Mouse (Mus musculus): ENCODE data around the gene Rreb1.
"Not testable (repeated sequence)": the region's sequence is repeated elsewhere in the genome, so short reads cannot be mapped to it uniquely, and the experiment has no call there.

Rreb1 gene

DNA sequence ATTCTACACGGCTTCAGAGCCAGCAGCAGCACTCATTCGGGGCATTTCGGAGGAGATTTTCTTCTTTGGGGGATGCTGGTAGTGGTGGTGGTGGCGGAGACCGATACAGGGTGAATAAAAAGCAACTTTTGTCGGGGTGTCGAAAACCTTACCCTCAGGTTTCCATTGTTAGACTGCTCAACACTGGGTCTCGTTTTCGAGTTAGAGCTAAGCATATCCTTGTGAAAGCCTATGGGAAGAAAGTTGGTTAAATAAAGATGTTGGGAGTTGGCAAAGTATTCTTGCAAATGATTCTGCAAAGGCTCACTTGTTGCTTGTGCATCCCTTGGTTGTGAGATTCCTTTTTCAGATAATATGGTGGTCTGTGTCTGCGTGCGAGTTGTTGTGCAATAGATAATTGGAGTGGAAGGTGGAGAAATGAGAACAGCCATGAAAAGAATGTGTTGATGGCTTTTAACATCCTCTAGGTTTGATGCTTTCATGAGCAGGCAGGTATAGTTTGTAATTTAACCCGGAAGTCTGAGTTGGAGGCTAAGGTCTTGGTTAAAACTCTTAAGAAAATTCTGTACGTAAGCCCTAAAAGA is 49.9 kb downstream of the Rreb1 start:
- DNase-seq, result no peak

DNA sequence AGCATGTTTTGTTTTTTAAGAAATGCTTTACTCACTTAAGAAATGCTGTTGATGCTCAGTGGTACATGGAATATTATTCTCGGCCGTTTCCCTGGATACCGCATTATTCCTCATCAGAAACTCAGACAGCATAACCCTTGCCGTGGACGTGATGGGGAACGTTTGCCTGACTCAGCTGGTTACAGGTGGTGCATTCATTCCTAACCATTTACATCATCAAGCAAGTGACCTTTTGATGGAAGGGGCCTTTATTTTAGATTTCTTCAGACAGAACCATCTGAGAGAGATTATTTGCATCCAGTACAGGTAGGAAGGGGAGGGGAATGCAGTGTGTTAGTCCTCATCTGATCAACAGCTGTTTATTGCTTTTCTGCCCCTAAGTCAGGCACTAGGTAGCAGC is 50.7 kb downstream of the Rreb1 start:
- no peak for DNase-seq

DNA sequence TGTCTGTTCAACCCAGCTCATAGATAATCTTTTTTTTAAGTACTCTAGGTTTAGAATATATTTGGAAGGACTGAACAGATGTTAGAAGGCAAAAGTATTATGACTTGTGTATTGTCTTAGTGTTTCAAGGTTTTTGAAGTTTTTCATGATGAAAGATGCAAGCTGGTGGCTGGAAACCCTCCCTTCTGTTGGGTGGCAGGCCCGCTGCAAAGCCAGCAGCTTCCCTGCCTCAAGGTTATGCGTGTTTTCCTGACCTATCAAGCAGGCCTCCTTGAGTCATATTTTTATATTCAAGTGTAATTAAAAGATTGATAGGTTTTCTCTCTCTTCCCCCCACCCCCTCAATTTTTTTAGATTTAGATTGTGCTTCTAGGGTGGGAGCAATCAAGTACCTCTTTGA is 52.1 kb downstream of the Rreb1 start:
- DNase-seq, result no peak

DNA sequence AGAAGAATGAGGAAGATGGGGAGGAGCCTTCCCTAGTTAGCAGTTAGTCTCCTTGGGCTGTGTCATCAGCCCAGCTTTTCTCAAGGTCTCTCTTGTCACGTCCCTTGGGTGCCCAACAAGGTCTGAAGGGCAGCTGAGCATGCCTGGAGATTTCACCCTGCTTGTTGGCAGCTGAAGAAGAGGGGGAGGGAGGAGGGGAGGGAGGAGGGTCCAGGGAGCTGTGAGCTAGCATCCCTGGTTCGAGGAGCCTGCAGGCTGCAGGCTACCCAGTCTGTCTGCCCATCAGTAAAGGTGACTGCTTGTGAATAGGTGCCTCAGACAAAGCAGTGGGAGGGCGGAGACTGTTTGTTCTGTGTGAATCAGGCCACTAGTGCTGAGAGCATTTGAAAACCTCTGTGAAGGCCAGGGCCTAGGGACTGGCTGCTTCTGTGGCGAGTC is 52.7 kb downstream of the Rreb1 start:
- no peak for DNase-seq

DNA sequence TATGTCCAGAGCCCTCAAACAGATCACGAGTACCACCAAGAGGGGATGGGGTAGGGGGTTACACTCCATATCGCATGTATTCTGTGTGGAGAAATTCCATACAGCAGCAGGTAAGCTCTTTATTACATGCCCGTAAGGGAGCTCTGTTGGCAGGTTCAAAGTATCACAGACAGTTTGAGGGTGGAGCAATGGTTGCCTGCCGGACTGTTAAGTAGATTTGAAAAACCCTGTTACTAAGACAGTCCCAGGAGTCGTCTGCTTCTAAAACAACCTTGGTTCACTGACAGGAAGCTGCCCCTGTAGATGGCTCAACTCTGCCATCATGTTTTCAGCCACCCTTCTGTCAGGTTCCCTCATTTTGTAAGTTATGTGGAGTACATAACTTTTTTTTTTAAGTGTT is 54.3 kb downstream of the Rreb1 start:
- no peak for DNase-seq

DNA sequence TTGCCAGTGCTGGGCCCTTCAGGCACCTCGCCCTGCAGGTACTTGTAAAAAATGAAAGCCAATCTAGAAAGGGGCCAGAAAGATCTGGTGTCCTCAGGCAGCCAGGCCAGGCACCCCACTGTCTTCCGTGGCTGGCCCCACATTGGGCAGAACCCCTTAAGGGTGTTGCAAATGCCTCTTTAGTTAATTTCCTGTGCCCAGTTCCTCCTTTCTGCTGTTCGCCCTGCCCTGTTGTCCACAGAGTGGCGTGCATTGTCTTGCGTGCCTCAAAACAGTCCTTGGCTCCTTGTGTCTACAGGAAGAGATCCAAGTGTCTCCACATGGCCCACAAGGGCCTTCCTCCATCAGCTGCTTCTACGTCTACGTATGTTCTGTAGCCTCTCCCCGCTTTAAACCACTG is 55.3 kb downstream of the Rreb1 start:
- DNase-seq, result no peak

DNA sequence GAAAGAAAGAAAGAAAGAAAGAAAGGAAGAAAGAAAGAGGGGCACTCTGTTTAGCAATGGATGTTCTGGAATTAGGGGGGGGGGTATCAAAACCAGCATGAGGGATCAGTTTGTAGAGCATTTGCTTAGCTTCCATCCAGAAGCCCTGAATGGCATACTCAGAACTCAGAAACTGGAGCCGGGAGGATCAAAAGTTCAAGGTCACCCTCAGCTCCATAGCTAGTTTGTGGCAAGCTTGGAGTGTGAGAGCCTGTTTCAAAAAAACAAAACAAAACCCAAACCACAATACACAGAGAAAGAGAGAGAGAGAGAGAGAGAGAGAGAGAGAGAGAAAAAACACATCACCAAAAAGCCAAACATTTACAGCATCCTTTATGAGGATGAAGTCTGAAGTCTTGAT is 57.1 kb downstream of the Rreb1 start:
- no peak for DNase-seq

DNA sequence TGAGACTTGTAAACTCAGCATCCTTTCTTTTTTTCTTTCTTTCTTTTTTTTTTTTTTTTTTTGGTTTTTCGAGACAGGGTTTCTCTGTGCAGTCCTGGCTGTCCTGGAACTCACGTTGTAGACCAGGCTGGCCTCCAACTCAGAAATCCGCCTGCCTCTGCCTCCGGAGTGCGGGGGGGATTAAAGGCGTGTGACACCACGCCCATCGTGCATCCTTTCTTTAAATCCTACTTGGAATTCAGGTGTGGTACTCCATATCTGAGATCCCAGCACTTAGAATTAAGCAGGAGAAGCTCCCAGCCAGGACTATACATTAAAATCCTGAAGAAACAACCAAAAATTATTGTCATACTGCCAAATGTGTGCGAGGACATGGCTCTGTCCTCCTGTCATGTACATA is 57.6 kb downstream of the Rreb1 start:
- not testable (repeated sequence) for DNase-seq

DNA sequence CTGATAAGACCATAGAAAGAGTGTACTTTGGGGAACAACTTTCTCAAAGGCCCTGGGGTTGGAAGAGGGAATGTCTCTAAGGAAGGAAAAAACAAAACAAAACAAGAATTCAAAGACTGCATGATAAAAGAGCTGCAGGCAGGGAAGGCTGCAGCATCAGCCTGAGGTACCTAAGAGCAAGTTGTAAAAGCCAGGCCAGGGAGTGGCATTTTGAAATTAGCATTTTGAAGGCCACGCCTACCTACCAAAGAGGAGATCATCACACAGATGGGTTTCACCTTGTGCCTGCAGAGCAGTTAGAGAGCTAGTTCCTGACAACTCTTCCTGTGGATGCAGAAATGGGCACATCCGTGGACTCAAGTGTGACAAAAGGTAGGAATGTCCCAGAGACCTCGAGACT is 59.2 kb downstream of the Rreb1 start:
- DNase-seq, result no peak

DNA sequence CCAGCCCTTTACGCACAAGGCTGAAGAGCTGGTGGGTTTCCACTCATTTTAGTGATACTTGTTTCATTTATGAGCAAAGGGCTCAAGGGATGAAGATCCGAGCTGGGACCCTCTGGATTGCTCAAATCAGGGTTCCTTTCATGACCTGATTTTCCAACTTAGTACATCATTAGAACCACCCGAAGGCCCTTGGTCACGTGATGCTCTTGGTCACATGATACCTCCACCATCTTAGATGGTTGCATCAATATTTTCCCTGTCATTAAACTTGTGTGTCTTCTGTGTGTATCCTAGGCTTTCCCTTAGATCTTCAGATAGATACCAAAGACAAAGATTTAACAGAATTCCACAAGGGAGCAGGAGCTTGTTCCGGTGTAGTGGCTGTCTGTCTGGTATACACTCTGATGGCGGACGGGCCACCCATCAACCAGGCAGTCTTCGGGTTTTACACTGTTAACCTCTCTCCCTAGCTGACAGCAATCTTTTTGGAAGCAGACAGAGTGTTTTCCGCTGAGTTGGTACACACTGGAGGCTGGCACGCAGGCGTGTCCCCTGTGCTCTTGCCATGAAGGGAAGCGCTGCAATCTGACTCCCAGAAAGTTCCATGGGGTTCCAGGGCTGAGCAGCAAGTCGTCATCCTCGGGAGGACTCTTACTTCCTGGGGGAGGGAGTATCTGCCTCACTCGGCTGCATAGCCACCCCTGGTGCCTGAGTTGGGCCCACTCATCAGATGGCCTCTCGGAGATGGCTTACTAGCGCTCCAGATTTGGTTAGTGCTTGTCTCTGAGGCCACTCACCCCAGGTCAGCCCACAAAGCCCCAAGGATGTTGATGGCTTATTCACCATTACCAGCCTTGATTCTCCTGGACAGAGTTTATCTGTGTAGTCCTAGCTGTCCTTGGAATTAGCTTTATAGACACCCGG is 60.3 kb downstream of the Rreb1 start:
- DNase-seq, result no peak

DNA sequence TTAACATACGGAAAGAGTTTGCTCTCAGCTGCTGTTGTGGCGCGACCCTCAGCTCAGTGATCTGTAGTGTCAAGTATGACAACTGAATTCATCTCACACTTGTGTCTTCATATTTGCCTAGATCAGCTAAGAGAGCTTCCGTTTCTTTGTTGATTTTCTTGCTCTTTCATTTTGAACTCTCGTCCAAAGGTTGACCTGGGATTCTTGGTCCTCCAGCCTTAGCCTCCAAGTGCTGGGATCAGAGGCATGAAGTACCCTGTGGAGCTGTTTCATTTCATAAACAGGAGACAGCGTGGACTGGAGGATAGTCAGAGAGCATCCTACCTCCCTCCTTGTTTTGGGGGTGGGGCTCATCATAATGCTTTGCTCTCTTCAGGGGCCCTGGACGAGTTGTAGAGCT is 65.0 kb downstream of the Rreb1 start:
- no peak for DNase-seq

DNA sequence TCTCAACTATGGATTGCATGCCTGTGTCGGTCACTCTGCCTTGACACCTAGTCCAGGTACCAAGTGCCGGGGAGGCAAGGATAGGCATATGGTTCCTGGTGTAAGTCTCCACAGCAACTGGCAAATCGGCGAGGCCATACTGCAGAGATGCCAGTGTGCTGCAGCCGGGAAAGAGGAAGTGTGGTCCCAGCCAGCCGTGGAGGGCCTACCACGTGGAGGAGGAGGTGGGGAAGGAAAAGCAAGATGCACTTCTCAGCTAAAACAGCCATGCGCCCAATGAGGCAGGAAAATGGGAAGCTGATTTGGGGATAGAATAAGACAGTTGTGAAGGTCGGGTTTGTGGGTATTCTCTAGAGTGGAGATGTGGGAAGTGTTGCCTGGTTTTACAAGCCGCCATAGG is 65.6 kb downstream of the Rreb1 start:
- no peak for DNase-seq

DNA sequence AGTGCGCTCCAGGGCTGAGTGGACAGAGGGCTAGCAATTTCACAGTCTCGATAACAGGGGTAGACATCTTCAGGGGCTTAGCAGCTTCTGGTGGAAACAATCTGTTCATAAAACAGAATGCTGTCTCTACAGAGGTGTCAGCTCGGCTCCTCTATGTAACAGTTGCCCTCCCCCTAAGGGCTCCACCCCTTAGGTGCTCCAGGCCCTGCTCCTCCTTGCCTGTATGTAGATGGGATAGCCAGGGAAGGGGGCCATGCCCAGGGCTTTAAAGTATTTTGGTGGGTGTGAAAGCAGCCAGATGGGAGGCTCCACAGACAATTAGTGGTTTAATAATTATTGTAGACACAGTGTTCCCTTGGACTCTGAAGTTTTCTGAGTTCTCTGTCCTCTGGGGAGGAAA is 67.0 kb downstream of the Rreb1 start:
- no peak for DNase-seq

DNA sequence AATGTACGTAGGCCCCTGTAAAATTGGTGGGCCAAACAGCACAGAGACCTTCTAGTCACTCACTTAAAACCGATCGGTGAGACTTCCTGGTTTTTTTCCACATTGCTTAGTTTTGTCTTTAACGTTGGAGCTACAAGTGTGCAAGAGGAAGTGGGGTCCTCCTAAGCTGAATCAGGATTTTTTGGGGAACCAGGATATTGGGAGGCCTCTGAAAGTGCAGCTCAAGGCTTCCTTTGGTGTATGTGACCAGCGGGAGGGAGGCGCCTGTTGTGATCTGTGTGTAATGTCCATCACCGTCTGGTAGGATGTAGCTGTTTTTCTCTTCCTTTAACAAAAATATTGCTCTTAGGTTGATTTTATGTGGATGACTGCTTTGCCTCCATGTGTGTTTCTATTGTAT is 67.4 kb downstream of the Rreb1 start:
- no peak for DNase-seq

DNA sequence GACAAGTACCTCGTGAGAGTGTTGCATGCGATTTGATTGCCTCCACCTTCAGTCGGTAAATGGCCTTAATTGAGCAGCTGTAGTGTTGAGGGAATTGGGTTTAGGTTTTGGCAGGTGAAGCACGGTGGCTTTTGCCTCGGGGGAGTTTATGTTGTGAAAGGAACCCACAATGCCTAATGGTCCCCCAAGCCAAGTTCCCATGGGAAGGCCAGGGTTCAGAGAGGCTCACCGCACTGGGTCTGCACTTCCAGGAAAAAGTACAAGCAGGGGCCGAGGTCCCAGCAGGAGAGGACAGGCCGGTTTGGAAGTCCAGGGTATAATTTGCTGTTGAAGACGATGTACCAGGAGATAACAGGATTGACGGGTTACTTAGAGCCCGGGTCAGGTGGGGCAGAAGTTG is 68.3 kb downstream of the Rreb1 start:
- no peak for DNase-seq

DNA sequence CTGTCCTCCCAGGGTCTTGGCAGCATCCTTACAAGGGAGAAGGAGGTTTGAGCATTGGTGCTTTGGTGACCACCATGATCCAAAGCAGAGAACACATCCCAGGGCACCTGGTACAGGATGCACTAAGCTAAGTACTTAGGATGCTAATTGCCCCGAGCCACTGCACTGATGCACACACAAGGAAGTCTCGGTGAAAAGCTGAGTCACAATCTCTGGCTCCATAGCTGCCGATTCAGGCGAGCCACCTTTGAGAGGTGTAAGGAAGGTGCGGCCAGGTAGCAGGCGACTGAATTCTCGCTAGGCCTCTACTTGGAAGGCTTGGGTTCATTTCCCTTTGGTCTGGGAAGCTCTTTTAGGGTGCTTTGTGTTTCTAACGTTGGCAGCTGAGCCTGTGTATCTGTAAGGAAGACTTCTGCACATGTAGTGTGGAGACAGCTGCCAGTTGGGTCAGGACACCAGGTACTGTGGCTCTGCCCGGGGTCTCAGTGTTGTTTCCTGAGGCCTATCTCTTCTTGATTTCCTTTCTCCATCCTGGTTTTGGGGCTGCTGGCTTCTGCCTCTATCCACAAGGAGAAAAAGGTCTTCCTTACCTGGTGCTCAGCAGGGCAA is 68.9 kb downstream of the Rreb1 start:
- no peak for DNase-seq

DNA sequence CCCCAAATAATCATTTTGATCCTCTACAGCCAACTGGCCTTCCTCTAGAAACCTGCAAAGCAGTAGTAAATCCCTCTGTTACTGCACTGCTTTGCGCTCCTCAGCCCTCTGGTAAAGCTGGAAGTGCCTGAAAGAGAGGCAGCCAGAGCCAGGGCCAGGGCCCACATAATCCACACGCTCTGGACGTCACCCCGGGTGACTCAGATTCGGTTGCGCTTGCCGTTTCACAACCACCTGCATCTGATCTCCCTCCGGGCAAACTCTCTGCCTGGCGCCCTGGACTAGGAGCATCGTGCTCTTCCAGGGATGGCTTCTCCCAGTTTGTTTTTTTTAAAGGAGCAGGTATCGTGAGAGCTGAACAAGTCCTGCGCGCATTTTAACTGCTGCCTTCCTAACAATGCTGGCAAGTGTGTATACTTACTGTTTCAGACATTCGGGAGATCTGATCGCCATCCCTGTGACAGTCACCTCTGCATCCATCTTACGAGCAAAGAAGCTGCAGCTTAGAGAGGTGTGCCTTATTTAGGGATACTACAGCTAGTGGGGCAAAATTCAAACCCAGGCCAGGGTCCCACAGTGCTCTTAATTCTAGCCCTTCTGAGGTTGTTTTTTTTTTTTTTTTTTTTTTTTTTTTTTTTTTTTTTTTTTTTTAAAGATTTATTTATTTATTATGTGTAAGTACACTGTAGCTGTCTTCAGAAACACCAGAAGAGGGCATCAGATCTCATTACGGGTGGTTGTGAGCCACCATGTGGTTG is 69.6 kb downstream of the Rreb1 start:
- DNase-seq, result no peak

DNA sequence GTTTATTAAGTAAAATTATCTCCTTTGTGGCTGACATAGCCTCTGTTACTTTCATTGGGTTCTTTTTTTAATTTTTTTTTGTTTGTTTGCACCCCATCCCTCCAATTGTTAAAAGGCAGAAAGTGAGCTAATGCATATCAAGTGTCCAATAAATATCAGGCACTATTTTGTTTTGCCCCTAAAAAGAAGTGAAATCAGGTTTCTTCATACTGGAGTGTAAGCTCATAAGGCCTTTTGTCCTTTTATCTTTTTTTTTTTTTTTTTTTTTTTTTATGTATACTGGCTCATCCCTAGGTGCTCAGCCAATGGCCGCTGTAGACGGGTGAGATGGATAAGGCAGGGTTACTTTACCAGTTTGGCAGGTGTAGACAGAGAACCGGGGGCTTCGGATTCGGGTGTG is 70.2 kb downstream of the Rreb1 start:
- no peak for DNase-seq

DNA sequence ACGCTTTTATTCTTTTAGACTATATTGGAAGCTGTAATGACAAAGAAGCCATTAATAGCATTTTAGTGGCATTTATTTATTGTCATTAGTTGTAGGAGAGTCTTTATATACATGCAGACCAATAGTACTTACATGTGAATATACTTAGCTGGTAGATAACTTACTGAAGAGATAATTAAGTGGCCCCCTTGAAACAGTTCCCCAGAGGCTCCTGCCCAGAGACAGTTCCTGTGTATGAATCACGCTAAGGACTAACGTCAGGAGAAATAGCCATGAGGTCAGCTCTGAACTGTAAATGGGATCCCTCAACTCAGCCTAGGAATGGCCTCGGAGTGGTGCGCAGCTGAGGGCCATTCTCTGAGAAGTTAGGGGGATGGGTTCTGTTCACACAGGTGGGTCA is 73.4 kb downstream of the Rreb1 start:
- DNase-seq, result no peak

DNA sequence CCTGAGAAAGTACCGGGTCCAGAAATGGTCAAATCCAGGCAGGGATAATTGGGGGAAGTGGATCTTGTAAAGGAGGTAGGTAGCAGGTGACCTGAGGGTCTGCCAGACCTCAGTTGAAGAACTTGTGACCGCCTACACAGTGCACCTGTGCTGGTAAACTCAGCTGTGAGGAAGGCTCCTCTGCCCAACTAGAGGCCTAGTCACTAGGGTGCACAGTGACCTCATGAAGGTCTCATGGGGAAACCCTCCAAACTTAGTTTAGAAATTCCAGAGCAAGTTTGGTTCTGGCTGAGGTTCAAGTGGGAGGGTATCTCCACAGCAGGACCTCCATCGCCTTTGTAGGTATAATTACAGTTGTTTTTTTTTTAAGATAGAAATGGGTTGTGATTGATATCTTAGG is 74.7 kb downstream of the Rreb1 start:
- DNase-seq, result no peak

DNA sequence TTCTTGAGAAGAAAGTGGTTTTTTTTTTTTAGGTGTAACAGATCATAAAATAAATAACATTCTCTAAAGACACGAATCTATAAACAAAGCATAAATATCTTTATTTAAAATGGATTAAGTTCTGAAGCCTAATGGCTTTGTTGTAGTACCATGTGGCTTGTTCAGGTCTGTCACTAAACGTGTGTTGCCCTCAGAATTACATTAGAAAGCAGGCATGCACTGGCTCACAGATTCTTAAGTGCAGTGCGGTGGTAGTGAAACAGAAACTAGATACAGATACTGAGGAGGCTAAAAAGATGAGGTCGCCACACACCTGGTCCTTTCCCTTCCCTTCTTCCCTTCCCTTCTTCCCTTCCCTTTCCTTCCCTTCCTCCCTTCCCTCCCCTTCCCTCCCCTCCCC is 75.2 kb downstream of the Rreb1 start:
- no peak for DNase-seq

DNA sequence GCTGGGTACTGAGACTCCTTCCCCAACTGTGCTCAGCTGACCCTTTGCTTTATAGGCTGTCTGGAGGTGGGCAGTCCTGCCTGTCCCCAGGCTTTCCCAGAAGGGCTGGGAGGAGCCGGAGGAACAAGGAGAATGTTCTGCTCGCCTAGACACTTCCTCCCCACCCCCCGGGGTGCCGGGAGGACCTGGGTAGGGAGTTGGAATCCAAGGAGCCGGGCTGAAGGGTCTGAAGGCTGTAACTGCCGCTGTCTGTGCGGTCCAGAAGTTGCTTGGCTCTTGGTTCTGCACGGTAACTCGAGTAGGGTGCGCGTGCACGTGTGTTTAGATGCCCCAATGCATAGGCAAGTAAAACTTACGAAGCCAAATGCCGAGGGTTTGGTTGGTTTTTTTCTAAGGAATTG is 75.8 kb downstream of the Rreb1 start:
- DNase-seq, result peak; percentile 10 to 18

DNA sequence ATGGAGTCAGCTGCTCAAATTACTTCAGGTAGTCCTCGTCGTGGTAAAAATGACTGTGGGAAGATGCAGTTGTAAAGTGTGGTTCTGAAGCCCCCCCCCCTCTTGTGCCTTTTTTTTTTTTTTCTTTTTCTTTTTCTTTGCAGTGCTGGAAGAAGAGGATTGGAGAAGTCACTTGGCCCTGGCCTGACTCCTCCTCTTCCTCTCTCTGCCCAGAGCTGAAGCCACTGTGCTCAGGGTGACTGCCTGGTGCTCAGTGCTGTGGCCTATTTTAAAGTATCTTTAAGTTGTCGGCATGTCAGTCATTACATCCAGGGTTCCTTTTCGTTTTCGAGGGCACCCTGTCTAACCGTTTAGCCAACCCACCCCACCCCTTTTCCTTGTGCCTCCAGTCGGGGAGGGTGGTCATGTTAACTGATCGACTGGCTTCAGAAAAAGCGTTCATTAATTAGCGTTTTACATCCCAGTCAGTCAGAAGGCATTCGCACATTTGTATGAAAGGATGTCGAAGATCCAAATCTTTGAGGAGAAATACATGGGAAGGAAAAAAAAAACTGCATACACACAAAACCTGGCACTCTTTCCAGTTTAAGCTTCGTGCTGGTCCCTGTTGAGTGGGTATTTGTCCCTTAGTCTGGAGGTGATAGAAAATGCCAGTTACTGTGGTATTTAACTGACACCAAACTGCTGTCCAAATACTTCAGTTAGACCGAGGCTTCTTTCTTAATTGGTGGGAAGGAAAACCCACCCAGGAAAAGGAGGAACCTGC is 76.4 kb downstream of the Rreb1 start:
- no peak for DNase-seq

Data from cerebellum, postnatal 14 days (tissue).